Mouse (Mus musculus): ENCODE measurements around the gene Surf4. TPM values are rescaled to one million over a fixed set of nuclear protein-coding genes. Genes with fewer than 3 reads are reported as not detected.

The Surf4 gene
- polyA plus RNA-seq, 1 experiment, result 32.3 TPM

- no peak overlapping the region for H3K27ac ChIP-seq (ENCODE audit: control insufficient read depth, insufficient read depth, low read depth, low read length, poor library complexity)
- H3K4me1 ChIP-seq (ENCODE audit: control insufficient read depth, insufficient read depth, low read length), result no peaks in the 10 kb centered on the region; the same call in 1 of the 2 replicates
- no peak overlapping the region for H3K4me3 ChIP-seq (replicated peaks; ENCODE audit: control insufficient read depth, low read depth, low read length)
- no peak for TF ChIP-seq POLR2A (IDR thresholded peaks at IDR 0.05; ENCODE audit: borderline replicate concordance, control insufficient read depth, low read depth, low read length)
- TF ChIP-seq CTCF (IDR thresholded peaks at IDR 0.05; ENCODE audit: control insufficient read depth, insufficient read depth, low read length), result peak; percentile 20; the same call in 1 of the 2 replicates
- WGBS, result 77% methylated on average over 4 of the region's 4 CpGs
Measured at GRCm38 (mm10) chr2:26960756-26961155, 27.0 kb upstream of the Surf4 start.

- H3K4me1 ChIP-seq (ENCODE audit: control insufficient read depth, insufficient read depth, low read length), result no peaks in the 10 kb centered on the region
- no peak overlapping the region for H3K4me3 ChIP-seq (replicated peaks; ENCODE audit: control insufficient read depth, low read depth, low read length)
- no peak overlapping the region for H3K27ac ChIP-seq (ENCODE audit: control insufficient read depth, insufficient read depth, low read depth, low read length, poor library complexity)
- 89% methylated on average over 2 of the region's 2 CpGs for WGBS
- TF ChIP-seq POLR2A (IDR thresholded peaks at IDR 0.05; ENCODE audit: borderline replicate concordance, control insufficient read depth, low read depth, low read length), result no peak
- no peak for TF ChIP-seq CTCF (IDR thresholded peaks at IDR 0.05; ENCODE audit: control insufficient read depth, insufficient read depth, low read length)
Measured at GRCm38 (mm10) chr2:26957488-26957859, 23.7 kb upstream of the Surf4 start.

GRCm38 (mm10) chr2:26956811-26957487 lies 23.2 kb upstream of the Surf4 start:
- WGBS, result 89% methylated on average over 12 of the region's 12 CpGs
- Histone ChIP-seq H3K27ac (ENCODE audit: control insufficient read depth, insufficient read depth, low read depth, low read length, poor library complexity) (no peak overlapping the region), H3K4me3 (replicated peaks; ENCODE audit: control insufficient read depth, low read depth, low read length) (no peak overlapping the region), H3K4me1 (ENCODE audit: control insufficient read depth, insufficient read depth, low read length) (no peaks in the 10 kb centered on the region)
- TF ChIP-seq CTCF (IDR thresholded peaks at IDR 0.05; ENCODE audit: control insufficient read depth, insufficient read depth, low read length) (no peak), POLR2A (IDR thresholded peaks at IDR 0.05; ENCODE audit: borderline replicate concordance, control insufficient read depth, low read depth, low read length) (no peak)

GRCm38 (mm10) chr2:26954735-26955395 lies 21.1 kb upstream of the Surf4 start:
- H3K27ac ChIP-seq (ENCODE audit: control insufficient read depth, insufficient read depth, low read depth, low read length, poor library complexity), result no peak overlapping the region

GRCm38 (mm10) chr2:26952866-26953265 lies 19.1 kb upstream of the Surf4 start:
- WGBS, result 92% methylated on average over 8 of the region's 8 CpGs
- no peak overlapping the region for H3K4me3 ChIP-seq (replicated peaks; ENCODE audit: control insufficient read depth, low read depth, low read length)
- H3K4me1 ChIP-seq (ENCODE audit: control insufficient read depth, insufficient read depth, low read length), result no peaks in the 10 kb centered on the region
- TF ChIP-seq POLR2A (IDR thresholded peaks at IDR 0.05; ENCODE audit: borderline replicate concordance, control insufficient read depth, low read depth, low read length) (no peak), CTCF (IDR thresholded peaks at IDR 0.05; ENCODE audit: control insufficient read depth, insufficient read depth, low read length) (no peak)
- H3K27ac ChIP-seq (ENCODE audit: control insufficient read depth, insufficient read depth, low read depth, low read length, poor library complexity), result no peak overlapping the region

More at GRCm38 (mm10) chr2:26954735-26955395, 21.1 kb upstream of the Surf4 start:
- WGBS, result 74% methylated on average over 2 of the region's 2 CpGs
- TF ChIP-seq POLR2A (IDR thresholded peaks at IDR 0.05; ENCODE audit: borderline replicate concordance, control insufficient read depth, low read depth, low read length) (no peak), CTCF (IDR thresholded peaks at IDR 0.05; ENCODE audit: control insufficient read depth, insufficient read depth, low read length) (no peak)
- Histone ChIP-seq H3K4me1 (ENCODE audit: control insufficient read depth, insufficient read depth, low read length) (no peaks in the 10 kb centered on the region), H3K4me3 (replicated peaks; ENCODE audit: control insufficient read depth, low read depth, low read length) (no peak overlapping the region)

GRCm38 (mm10) chr2:26952193-26952592 lies 18.5 kb upstream of the Surf4 start:
- no peaks in the 10 kb centered on the region for H3K4me1 ChIP-seq (ENCODE audit: control insufficient read depth, insufficient read depth, low read length)
- H3K27ac ChIP-seq (ENCODE audit: control insufficient read depth, insufficient read depth, low read depth, low read length, poor library complexity), result no peak overlapping the region
- TF ChIP-seq CTCF (IDR thresholded peaks at IDR 0.05; ENCODE audit: control insufficient read depth, insufficient read depth, low read length) (no peak), POLR2A (IDR thresholded peaks at IDR 0.05; ENCODE audit: borderline replicate concordance, control insufficient read depth, low read depth, low read length) (no peak)
- H3K4me3 ChIP-seq (replicated peaks; ENCODE audit: control insufficient read depth, low read depth, low read length), result no peak overlapping the region
- WGBS, result 72% methylated on average over 4 of the region's 4 CpGs

GRCm38 (mm10) chr2:26951346-26951905 lies 17.7 kb upstream of the Surf4 start:
- H3K4me3 ChIP-seq (replicated peaks; ENCODE audit: control insufficient read depth, low read depth, low read length), result no peak overlapping the region
- TF ChIP-seq CTCF (IDR thresholded peaks at IDR 0.05; ENCODE audit: control insufficient read depth, insufficient read depth, low read length), result no peak
- TF ChIP-seq POLR2A (IDR thresholded peaks at IDR 0.05; ENCODE audit: borderline replicate concordance, control insufficient read depth, low read depth, low read length), result no peak
- 89% methylated on average over 8 of the region's 8 CpGs for WGBS
- no peak overlapping the region for H3K27ac ChIP-seq (ENCODE audit: control insufficient read depth, insufficient read depth, low read depth, low read length, poor library complexity)
- H3K4me1 ChIP-seq (ENCODE audit: control insufficient read depth, insufficient read depth, low read length), result no peaks in the 10 kb centered on the region

GRCm38 (mm10) chr2:26950411-26950810 lies 16.7 kb upstream of the Surf4 start:
- 81% methylated on average over 2 of the region's 2 CpGs for WGBS
- TF ChIP-seq POLR2A (IDR thresholded peaks at IDR 0.05; ENCODE audit: borderline replicate concordance, control insufficient read depth, low read depth, low read length), result no peak
- TF ChIP-seq CTCF (IDR thresholded peaks at IDR 0.05; ENCODE audit: control insufficient read depth, insufficient read depth, low read length), result no peak
- no peak overlapping the region for H3K4me3 ChIP-seq (replicated peaks; ENCODE audit: control insufficient read depth, low read depth, low read length)
- H3K27ac ChIP-seq (ENCODE audit: control insufficient read depth, insufficient read depth, low read depth, low read length, poor library complexity), result no peak overlapping the region
- H3K4me1 ChIP-seq (ENCODE audit: control insufficient read depth, insufficient read depth, low read length), result no peaks in the 10 kb centered on the region

Data from bone marrow, adult 2 months (tissue).